In the genomic region with DNA sequence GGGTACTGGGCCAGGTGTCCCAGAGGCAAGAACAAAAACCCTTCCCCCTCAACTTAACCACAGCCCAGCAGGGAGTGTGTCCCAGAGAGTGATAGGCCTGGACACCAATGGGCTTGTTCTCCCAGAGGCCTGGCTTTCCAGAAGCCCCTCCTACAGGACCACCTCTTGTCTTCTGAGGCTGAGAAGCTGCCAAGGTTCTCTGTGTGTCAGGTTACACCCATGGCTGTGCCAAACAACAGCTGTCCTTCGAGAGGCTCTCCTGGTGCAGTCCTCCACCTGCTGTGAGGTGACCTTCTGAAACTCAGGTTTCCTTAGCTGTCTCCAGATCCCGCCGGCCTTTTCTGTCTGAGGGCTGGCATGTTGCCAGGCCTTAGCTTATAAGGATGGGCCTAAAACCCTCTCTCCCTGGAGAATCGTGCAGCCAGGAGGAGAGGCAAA, we compare ENCODE assay signal across 8 mouse cellular contexts. TPM values are rescaled to one million over a fixed set of nuclear protein-coding genes. Genes with fewer than 3 reads are reported as not detected.
DNase-seq lines count a peak whose midpoint lies in the region; ATAC-seq and TF ChIP-seq lines count a peak whose summit lies in the region.

No protein-coding gene starts in this region.

- H3K4me3 ChIP-seq in liver, embryonic 11.5 days (ENCODE audit: low read depth, low read length), result no peak overlapping the region
- H3K4me3 ChIP-seq in embryonic facial prominence, embryonic 10.5 days, result no peak overlapping the region
- H3K4me3 ChIP-seq in hindbrain, embryonic 13.5 days, result no peak overlapping the region
- H3K4me3 ChIP-seq in lung, adult 2 months (replicated peaks; ENCODE audit: extremely low read depth, low read depth, low read length), result no peak overlapping the region

- H3K27me3 ChIP-seq in liver, embryonic 11.5 days (replicated peaks; ENCODE audit: control insufficient read depth, insufficient read depth, low read length), result no peaks in the 10 kb centered on the region
- H3K27me3 ChIP-seq in embryonic facial prominence, embryonic 10.5 days (replicated peaks; ENCODE audit: low read depth, poor library complexity, severe bottlenecking), result no peaks in the 10 kb centered on the region
- H3K27me3 ChIP-seq in hindbrain, embryonic 13.5 days, result no peaks in the 10 kb centered on the region

- H3K9ac ChIP-seq in liver, embryonic 11.5 days (ENCODE audit: low read depth, low read length), result no peak overlapping the region
- H3K9ac ChIP-seq in hindbrain, embryonic 13.5 days, result no peak overlapping the region

- TF ChIP-seq CTCF in lung, adult 2 months (IDR thresholded peaks at IDR 0.05; ENCODE audit: insufficient read depth, low read length), result no peak

- no peak for ATAC-seq in liver, embryonic 11.5 days (replicated peaks; ENCODE audit: low FRiP score)
- ATAC-seq in hindbrain, embryonic 13.5 days (ENCODE audit: low FRiP score), result peak; percentile 68; the same call in 1 of the 2 replicates

- H3K4me2 ChIP-seq in liver, embryonic 11.5 days, result no peak overlapping the region
- H3K4me2 ChIP-seq in hindbrain, embryonic 13.5 days, result no peak overlapping the region

- TF ChIP-seq POLR2A in lung, adult 2 months (IDR thresholded peaks at IDR 0.05; ENCODE audit: borderline replicate concordance, extremely low read depth, low read depth, low read length), result no peak

- DNase-seq in liver, result peak; percentile 25
- no peak for DNase-seq in liver, embryonic 11.5 days (ENCODE audit: low spot score)
- DNase-seq in embryonic facial prominence, embryonic 10.5 days (ENCODE audit: low spot score), result peak; percentile 34
- peak; percentile 7 for DNase-seq in lung, adult 2 months
- peak; percentile 13 for DNase-seq in retina, embryonic 14.5 days (ENCODE audit: low spot score)
- no peak for DNase-seq in layer of hippocampus, adult 8-10 months (ENCODE audit: low spot score in 2 of 2)
- no peak for DNase-seq in left cerebral cortex, postnatal 14 days (ENCODE audit: low spot score in 2 of 2)

- intact Hi-C loops in left cerebral cortex, postnatal 14 days (cut with DNase I), result loop anchor here (10.0 kb wide), 1 partner anchor 107 kb away; no protein-coding TSS in a partner anchor

- no peaks in the 10 kb centered on the region for H3K4me1 ChIP-seq in liver, embryonic 11.5 days (replicated peaks; ENCODE audit: control insufficient read depth, insufficient read depth, low read length)
- H3K4me1 ChIP-seq in embryonic facial prominence, embryonic 10.5 days, result peaks cover 9% of the 10 kb centered on the region
- peaks cover 5% of the 10 kb centered on the region; the same call in 1 of the 2 replicates for H3K4me1 ChIP-seq in hindbrain, embryonic 13.5 days (replicated peaks)
- no peaks in the 10 kb centered on the region for H3K4me1 ChIP-seq in lung, adult 2 months (ENCODE audit: control insufficient read depth, insufficient read depth, low read length)

- no peaks in the 10 kb centered on the region; the same call in 1 of the 2 replicates for H3K9me3 ChIP-seq in liver, embryonic 11.5 days (ENCODE audit: control insufficient read depth, low read length)
- 0 out of 2 replicates have a peak, but pooled peaks cover 3% of the 10 kb centered on the region for H3K9me3 ChIP-seq in embryonic facial prominence, embryonic 10.5 days
- peaks cover 3% of the 10 kb centered on the region; the same call in 1 of the 2 replicates for H3K9me3 ChIP-seq in hindbrain, embryonic 13.5 days

- no peaks in the 10 kb centered on the region for H3K36me3 ChIP-seq in liver, embryonic 11.5 days (ENCODE audit: control insufficient read depth, insufficient read depth, low read length)
- no peaks in the 10 kb centered on the region for H3K36me3 ChIP-seq in embryonic facial prominence, embryonic 10.5 days (replicated peaks)
- H3K36me3 ChIP-seq in hindbrain, embryonic 13.5 days, result no peaks in the 10 kb centered on the region

- H3K27ac ChIP-seq in liver, embryonic 11.5 days (ENCODE audit: low read depth, low read length), result no peak overlapping the region
- H3K27ac ChIP-seq in embryonic facial prominence, embryonic 10.5 days (replicated peaks), result 0 out of 2 replicates have a peak overlapping the region, but pooled peaks have one; percentile 30
- no peak overlapping the region for H3K27ac ChIP-seq in hindbrain, embryonic 13.5 days

- 27% methylated on average over 4 of the region's 4 CpGs for WGBS in liver, embryonic 11.5 days
- 6% methylated on average over 4 of the region's 4 CpGs for WGBS in embryonic facial prominence, embryonic 10.5 days
- WGBS in hindbrain, embryonic 13.5 days, result 6% methylated on average over 4 of the region's 4 CpGs
- 12% methylated on average over 4 of the region's 4 CpGs for WGBS in lung, adult 2 months

RNA-seq across cellular contexts. Expression of gene Hpcal1, which starts 29.2 kb away (rescaled TPM):
- 30.2 and 31.8 TPM in 2 replicates for polyA plus RNA-seq in liver, embryonic 11.5 days (2014; fragmentation: Nextera tagmentation; extraction: Ambion mirVana)
- polyA plus RNA-seq in embryonic facial prominence, embryonic 10.5 days (2016; fragmentation: Nextera tagmentation; extraction: Ambion mirVana), result 34.2 and 37.4 TPM in 2 replicates
- polyA plus RNA-seq in hindbrain, embryonic 13.5 days (2015; fragmentation: Nextera tagmentation; extraction: Ambion mirVana), result 77.6 and 79.9 TPM in 2 replicates
- 188 and 222 TPM in 2 replicates for polyA plus RNA-seq in lung, adult 2 months (2012; rRNA removed)
- total RNA-seq in layer of hippocampus, adult 8-10 months (2022), result 10 to 100 TPM; 61.9 to 68.4 (median 66.1) TPM
- 10 to 100 TPM; 53.6 to 82.5 TPM for total RNA-seq in left cerebral cortex, postnatal 14 days (2021)

Comparison
In these comparisons a context has a peak if more than half of its experiments do, and no peak if none do; other contexts are left out.
1. DNase-seq: peak in liver (single experiment), embryonic facial prominence, embryonic 10.5 days (single experiment), lung, adult 2 months (single experiment) and retina, embryonic 14.5 days (single experiment); none in liver, embryonic 11.5 days (single experiment), layer of hippocampus, adult 8-10 months (0 of 2) and left cerebral cortex, postnatal 14 days (0 of 2).